Mouse (Mus musculus): ENCODE measurements around the gene Kifc5b.

The Kifc5b gene

GRCm38 (mm10) chr17:26947231-26948100 is 30.6 kb downstream of the Kifc5b start:
- DNase-seq (ENCODE audit: low spot score) = no peak

GRCm38 (mm10) chr17:26948316-26949050 is 31.6 kb downstream of the Kifc5b start:
- no peak for DNase-seq (ENCODE audit: low spot score)

DNA sequence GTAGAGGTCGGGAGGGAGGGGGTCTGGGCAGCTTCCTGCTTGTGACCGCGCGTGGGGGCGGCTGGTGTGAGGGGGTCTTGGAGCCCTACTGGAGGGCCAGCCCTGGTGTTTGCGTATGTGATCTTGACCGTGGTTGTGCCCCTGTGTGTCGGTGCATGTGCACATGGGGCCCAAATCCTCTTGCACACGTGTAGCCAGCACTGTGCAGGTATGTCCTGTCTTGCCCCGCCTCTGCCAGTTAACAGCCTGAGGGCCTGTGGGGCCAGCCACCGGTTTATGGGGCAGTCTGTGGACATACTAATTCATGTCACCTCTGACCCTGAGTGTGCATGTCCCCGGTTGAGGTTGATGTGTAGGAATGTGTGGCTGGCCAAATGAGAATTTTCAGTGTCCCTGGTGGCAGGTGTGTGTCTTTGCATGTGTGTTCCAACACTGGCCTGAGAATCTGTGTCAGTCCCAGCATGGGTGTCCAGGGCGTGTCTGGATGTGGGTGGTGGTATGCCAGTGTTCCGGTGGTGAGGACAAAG is 32.2 kb downstream of the Kifc5b start:
- no peak for DNase-seq (ENCODE audit: low spot score)

GRCm38 (mm10) chr17:26949866-26950265 is 33.0 kb downstream of the Kifc5b start:
- no peak for DNase-seq (ENCODE audit: low spot score)

GRCm38 (mm10) chr17:26950560-26951288 is 33.8 kb downstream of the Kifc5b start:
- no peak for DNase-seq (ENCODE audit: low spot score)

DNA sequence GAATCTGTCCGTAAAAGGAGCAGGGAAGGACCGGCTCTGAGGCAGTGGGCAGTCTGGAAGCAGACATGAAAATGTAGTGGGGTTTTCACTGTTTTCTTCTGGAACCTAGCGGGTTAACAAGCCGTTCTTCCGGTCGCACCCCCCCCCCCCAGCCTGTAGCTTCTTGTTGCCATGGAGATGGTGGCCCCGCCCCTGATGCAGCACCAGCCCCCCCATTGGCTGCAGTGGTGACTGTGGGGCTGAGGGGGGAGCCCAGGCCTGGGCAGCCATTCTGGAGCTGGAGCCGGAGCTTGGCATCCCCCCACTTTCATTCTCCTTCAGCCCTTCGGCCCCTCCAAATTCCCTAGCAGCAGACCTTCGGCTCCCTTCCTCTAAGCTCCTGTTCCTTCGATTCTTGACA is 34.5 kb downstream of the Kifc5b start:
- DNase-seq (ENCODE audit: low spot score) = peak; percentile 57

GRCm38 (mm10) chr17:26951952-26952877 is 35.3 kb downstream of the Kifc5b start:
- no peak for DNase-seq (ENCODE audit: low spot score)

GRCm38 (mm10) chr17:26953201-26953600 is 36.3 kb downstream of the Kifc5b start:
- DNase-seq (ENCODE audit: low spot score) = no peak

- no peak for DNase-seq (ENCODE audit: low spot score)
Measured at GRCm38 (mm10) chr17:26953726-26954125, 36.8 kb downstream of the Kifc5b start.

- DNase-seq (ENCODE audit: low spot score) = no peak
Measured at GRCm38 (mm10) chr17:26956309-26956708, 39.4 kb downstream of the Kifc5b start.

DNA sequence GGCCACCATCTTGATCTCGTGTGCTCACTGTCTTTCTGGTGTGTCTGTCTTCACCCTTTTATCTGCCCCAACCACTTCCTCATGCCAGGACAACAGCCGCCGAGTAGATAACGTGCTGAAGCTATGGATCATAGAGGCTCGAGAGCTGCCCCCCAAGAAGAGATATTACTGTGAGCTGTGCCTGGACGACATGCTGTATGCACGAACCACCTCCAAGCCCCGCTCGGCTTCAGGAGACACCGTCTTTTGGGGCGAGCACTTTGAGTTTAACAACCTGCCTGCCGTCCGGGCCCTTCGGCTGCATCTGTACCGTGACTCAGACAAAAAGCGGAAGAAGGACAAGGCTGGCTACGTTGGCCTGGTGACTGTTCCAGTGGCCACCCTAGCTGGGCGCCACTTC is 40.0 kb downstream of the Kifc5b start:
- DNase-seq (ENCODE audit: low spot score) = no peak

GRCm38 (mm10) chr17:26957872-26958271 is 41.0 kb downstream of the Kifc5b start:
- DNase-seq (ENCODE audit: low spot score) = no peak

DNA sequence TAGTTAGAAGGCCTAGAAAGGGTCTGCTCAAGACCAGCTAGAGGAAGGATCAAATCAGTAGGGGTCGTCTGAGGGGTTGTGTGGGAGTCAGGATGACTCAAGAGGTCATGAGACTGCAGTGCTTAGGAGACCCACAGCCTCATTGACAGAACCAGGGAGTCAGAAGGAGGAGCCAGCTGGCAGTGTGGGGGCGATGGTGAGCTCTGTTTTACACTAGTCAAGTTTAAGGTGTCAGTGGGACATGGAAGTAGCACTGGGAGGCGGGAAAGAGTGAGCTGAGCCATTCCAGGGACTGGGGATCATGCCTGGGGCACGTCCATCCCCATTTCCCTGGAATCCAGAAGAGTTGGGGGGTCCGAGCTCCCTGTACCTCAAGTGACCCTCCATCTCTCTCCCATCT is 42.0 kb downstream of the Kifc5b start:
- no peak for DNase-seq (ENCODE audit: low spot score)

DNA sequence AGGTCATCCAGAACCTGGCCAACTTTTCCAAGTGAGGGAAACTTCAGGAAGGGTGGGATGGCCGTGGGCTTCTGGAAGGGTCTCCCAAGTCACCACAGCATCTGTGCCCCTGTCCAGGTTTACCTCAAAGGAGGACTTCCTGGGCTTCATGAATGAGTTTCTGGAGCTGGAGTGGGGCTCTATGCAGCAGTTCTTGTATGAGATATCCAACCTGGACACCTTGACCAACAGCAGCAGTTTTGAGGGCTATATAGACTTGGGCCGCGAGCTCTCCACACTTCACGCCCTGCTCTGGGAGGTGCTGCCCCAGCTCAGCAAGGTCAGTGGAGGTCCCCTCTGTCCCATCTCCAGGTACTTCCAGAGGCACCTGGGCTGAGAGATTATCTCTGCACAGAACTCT is 42.9 kb downstream of the Kifc5b start:
- DNase-seq (ENCODE audit: low spot score) = no peak

- no peak for DNase-seq (ENCODE audit: low spot score)
Measured at GRCm38 (mm10) chr17:26961572-26962240, 44.8 kb downstream of the Kifc5b start.

GRCm38 (mm10) chr17:26966993-26967392 is 50.1 kb downstream of the Kifc5b start:
- no peak for DNase-seq (ENCODE audit: low spot score)

DNA sequence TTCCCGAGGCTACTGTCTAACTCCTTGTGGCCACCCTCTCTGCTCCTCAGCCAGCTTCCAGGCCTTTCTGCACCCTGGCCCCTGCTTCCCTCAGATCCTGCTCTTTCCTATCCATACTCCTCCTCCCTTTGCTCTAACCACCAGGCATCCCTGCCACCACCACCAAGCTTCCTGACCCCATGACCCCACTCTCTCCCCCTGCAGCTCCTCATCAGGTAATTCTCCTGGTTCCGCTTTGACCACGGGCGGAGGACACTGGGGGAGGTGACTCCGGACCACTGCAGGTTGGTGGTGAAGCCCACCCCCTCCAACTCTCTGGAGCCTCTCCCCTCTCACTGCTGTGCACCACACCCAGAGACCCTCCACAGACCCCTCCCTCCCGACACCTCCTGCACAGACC is 50.6 kb downstream of the Kifc5b start:
- DNase-seq (ENCODE audit: low spot score) = no peak

GRCm38 (mm10) chr17:26968200-26968611 is 51.3 kb downstream of the Kifc5b start:
- DNase-seq (ENCODE audit: low spot score) = no peak

GRCm38 (mm10) chr17:26969257-26969656 is 52.4 kb downstream of the Kifc5b start:
- no peak for DNase-seq (ENCODE audit: low spot score)

DNA sequence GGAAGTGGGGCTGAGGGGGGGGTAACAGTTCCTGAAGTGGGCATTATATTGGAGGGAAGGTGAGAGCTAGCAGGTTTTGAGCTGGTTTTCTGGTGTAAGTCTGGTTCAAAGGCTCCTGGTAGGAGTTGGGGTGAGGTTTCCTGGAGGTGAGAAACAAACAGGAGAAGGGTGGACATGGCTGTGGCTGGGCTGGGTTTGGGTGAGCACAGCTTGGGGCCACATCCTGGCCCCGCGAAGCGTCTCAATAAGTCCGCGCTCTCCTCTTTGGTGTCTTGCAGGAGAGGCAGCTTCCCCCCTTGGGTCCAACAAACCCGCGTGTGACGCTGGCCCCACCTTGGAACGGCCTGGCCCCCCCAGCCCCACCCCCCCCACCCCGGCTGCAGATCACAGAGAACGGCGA is 53.3 kb downstream of the Kifc5b start:
- no peak for DNase-seq (ENCODE audit: low spot score)
